Mouse (Mus musculus) embryo, embryonic 11.5 days (tissue): ENCODE data around the gene Swap70.
A peak's percentile ranks its signal among the peaks of the same experiment; 100 is the strongest.

Experiments used
- DNase-seq: peaks from one replicate; pipeline ENCODE4 v3.0.0-alpha.2; 2012; ENCODE audit warnings: low read depth, low spot score

Gene Swap70

DNA sequence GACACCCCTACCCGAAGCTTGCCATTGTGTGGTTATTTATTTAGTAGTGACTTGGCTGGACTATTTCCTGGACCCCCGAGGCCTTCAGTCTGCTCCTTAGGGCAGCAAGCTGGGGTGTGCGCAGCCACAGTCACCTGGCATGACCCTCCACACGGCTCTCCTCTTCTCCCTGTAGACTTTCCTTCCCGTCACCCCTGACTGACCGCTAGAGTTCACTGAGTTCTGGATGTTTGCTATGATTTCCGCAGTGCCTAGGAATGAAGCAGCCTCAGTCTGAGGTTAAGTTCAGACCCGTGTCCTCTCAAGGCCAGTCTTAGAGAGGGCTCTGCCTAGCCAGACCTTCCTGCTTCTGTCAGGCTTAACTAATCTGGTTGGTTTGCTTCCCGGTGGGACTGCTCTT, 50.3 kb downstream of the Swap70 start:
- DNase-seq = no peak

DNA sequence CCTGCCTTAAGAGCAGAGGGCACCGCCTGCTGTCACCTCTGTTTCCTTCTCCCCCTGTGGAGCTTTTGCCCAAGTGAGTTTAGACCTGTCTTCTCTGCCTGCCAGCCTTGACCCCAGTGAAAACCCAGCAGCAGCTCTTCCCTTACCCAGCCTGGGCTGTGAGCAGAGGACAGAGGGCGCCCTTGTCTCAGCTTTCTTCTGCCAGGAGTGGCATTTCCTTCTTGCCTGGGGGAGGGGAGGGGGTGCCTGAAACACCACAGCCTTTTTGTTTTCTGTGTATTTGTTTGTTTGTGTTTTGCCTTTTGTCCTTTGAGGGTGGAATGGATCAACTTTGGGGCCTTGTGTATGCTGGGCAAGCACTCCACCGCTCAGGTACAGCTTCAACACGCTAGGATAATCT, 50.9 kb downstream of the Swap70 start:
- DNase-seq = no peak

DNA sequence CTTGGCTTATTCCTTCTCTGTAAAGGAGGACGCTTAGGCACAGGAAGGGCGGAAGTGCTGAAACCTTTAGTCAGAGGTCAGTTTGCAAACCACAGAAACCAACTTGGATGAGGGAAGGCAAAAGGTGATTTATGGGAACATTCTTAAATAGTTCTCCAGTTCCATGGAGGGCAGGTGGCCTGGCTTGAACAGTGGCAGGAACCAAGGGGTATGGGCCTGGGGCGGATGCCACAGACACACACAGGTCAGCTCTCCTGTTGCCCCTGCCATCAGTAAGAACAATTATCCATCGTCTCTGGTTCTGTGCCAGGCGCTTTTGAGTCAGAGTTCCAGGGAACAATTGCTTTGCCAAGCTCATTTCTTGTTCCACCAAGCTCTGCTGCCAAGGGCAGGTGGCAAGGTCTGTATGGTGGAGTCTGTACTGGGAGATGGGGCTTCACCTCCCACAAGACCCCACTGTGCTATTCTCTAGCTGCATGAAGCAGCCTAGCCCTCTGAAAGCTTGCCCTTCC, 56.3 kb downstream of the Swap70 start:
- DNase-seq = no peak

DNA sequence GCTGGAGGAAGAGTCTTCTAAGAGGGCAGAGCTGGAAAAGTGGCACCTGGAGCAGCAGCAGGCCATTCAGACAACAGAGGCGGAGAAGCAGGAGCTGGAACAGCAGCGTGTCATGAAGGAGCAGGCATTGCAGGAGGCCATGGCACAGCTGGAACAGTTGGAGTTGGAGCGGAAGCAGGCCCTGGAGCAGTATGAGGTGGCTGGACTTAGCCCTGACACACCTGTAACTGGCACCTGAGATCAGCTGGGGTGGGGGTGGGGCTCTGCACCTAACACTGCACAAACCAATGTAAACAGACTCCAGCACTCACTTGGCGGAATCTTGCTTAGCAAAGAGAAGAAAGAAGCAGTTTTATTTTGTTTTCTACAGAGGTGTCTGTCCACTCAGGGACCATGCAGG, 57.7 kb downstream of the Swap70 start:
- no peak for DNase-seq

DNA sequence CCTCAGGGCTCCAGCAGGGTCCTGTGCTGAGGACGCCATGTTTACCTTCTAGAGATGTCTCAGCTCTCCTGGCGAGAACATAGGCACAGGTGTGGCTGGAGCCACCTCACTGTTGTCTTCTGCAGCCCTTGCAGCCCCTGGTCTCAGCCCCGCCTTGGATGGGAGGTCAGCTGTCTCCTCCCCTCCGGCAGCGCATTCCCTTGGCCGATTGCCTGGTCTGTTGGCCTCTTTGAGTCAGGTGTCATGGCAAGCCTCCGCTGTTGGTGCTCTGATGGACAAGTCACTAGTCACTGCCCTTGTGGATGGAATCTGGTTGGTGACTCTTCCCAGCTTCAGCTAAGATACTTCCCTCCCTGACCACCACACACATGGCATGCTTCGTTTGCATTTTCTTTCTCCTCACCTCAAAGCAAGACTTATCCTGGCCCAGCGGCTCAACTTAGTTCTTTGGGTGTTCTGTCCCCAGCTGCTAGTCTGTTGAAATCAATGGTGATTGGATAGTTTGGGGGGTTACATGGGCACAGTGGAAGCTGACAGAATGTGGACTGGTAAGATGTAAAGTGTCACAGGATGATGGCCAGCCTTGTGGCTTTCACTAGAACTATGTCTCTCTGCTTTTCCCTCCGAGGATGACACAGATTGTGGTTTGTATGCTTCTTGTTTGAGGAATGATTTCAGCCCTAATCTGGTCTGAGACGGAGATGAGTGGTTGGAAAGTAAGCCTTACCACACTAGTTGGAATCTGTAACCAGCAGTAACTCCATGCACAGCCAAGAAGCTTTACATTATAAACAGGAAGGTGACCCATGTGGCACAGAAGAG, 60.1 kb downstream of the Swap70 start:
- DNase-seq = no peak

DNA sequence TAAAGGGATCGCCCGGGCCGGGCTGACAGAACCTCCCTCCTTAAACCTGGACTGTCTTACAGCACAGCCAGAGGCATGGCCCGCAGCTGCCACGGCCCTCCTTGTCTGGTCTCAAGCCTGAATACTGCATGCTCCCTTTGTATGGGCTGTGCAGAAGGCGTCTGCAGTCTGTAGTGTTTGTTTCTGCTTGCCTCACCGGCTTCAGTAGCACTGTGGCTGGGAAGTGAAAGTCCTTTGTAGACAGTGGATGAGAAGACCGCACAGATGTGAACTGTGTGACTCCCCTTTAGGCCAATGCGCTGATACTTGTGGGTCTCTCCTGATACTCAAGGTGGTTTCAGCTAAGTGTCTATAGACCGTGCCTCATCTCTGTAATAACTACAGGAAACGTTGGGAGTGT, 61.3 kb downstream of the Swap70 start:
- DNase-seq = no peak

DNA sequence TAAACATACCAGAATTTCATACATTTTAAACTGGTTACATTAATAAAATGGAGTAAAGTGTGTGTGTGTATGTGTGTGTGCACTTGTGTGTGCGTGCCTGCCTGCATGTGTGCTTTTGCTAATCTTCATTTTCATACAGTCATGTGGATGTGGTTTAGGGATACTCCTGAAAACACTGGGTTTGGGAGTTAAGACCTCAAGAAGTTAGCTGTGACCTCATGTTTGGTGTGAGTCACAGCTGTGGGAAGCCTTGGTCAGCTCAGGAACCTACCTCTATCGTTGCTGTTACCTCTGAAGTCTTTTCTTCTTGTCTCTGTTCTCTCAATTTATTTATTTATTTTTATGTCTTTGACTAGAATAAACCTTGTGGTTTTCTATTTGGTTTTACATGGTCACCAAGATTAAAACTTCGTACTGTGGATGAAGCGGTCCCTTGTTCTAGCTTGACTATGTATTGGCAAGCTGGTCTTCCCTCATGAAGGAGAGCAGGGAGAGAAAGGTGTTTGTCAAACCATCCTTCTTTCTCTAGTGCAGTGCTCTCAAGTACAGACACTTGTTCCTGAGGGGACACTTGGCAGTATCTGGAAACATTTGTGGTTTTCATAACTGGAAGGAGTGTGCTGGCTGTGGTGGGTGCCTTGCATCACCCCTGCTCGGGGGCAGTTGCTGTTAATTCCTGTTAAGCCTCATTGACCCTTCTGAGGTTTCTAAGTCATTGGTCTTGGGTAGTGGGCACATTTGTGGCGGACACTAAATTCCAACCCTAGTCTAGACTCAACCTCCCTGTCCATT, 62.2 kb downstream of the Swap70 start:
- no peak for DNase-seq

DNA sequence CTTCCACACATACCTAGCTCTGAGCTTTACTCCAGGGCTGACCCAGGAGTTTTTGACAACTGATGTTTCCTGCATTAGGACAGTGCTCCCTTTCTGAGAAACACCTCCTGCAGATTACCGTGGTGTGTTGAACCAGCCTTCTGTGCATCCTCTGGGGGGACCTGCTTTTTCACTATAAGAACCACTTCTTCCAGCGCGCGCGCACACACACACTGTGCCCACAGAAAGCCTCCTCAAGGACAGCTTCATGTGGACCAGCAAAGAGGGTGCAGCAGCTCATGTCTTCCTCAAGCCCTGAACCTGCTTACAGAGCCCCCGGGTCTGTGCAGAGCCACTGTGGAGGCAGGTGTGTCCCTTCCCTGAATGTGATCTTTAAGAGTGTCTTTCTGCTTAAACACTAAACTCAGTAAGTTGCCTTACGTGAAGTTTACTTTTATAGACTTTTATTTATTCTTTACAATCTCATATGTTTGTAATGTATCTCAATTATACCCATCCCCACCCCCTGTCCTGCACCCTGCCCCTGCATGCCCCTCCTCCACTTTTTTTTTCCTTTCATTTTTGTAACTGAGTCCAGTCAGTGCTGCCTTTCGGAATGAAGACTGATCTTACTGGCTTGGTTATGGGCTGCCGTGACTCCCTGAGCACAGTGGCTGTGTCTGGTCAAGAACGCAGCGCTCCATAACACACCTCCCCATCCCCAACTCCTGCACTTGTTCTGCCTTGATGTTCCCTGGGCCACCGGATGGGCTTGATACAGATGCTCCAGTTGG, 63.8 kb downstream of the Swap70 start:
- DNase-seq = no peak

DNA sequence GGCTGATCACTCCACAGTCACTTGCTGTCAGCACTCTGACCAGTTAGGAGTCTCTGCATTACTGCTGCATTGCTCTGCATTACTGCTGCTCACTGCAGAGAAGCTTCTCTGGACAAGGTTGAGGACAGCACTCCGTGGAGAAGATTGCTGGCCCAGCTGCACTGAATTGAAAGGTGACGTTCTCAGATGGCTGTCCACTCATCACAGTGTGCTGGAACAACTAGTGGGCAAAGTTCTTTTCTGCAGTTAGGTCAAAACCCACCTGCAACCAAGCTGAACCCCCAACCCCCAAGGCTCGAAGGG, 64.3 kb downstream of the Swap70 start:
- no peak for DNase-seq

DNA sequence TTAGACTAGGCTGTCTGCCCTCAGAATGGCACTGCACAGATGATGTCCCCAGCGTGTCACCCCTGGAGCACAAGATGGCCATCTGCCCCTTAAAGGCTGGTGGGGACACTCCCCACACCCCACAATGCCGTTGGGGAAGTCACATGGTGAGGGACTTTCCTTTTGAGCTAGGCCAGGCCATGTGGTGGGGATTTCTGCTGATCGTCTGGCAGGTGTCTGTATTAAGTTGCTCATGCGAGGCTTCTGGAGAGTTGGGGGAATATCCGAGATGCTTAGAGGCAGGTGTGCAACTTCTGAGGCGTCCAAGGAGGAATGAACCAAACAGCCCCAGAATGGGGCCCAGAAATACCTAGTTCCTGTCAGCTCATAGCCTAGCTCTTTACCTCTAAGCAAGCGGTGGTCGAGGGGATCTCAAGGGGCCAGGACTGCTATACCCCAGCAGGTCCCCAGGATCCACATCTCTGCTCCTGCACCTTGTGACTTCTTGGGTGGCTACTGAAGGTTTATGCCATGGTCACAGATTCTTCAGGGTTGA, 64.8 kb downstream of the Swap70 start:
- no peak for DNase-seq

DNA sequence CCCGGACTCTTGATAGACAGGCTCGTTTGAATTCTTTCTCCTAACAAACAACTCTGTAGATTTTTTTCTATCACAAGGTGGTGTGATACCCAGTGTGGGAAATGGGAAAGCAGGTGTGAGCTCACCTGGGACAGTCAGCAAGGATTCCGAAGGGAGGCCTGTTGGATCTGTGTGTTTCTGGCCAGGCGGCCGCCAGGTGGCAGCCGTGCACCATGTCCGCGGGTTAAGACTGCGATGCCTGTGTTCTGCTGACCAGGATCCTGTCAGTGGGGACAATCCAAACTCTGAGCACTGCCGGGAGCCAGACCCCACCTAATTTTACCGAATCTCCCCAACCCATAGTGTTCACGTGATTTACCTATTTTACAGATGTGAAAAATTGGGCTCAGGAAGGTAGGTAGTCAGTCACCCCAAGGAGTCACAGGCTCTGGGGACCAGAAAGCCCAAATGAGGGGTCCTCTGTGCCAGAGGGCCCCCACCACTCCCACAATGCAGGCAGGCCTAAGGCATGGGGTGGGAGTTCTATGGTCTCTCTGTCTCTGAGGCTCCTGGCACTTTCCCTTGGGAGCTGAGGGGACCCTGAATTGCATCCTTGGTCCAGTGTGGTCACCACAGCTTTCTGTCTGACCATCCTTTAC, 65.4 kb downstream of the Swap70 start:
- peak; percentile 62 for DNase-seq

DNA sequence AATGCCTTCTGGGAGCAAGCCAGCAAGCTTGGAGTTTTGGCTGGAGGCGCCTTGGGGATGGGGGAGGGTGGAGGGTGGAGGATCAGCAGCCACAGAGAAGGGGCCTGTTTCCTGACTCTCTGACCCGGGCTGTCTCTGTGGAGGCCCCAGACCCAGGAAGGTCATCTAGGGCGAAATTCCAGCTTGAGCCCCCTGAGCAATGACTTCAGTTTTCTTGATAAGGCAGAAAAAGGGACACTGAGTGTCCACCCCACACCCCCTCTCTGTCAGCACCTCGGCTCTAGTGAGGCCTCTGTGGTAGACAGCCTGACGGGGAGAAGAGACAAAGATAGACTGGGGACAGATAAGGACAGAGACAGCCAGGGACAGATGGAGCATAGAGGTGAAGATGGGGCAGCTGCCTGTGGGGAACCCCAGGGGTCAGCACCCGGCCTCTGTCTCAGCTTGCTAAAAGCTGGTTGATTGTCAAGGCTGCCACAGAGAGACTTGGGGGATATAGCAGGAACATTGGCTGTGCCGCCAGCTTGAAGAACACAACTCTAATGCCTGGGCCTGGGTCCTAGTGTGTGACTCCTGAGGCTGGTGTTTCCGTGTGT, 66.1 kb downstream of the Swap70 start:
- DNase-seq = no peak

DNA sequence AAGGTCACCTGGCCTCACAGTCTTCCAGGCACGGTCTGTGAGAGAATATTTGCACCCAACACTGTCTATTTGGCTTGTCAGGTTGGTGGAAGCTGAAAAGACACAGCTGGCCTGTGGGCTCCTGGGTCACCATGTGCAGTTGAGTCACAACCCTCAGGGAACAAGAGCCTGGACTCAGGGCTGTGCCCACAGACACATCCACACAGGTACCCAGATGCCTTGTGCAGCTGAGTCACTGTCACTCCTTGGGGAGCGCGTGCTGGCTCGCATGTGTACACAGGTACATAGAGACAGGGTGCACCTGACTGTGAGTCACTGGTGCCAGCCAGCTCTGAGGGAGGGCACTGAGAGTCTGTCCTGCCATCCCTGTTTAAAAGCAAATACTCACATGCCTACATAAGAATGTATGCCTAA, 66.7 kb downstream of the Swap70 start:
- no peak for DNase-seq

DNA sequence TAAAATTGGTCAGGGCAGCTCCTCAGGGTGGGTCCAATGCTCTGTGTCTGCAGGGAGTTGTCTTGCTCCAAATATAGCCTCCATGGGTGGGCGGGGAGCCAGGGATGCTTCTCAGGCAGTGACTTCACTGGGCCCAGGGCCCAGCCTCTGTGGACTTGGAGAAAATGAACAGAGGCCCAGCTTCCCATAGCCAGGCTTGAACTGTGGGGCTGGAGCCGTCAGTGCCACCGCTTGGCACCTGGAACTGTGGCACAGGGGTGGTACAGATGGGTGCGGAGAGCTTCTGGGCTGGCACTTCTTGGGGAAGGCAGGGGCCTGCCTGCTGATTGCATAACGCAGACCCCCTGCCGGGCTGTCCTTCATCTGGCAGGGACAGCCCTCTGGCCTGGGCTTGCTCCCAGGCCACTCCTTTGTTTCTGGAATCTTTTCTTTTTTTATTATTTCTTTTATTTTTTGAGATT, 67.2 kb downstream of the Swap70 start:
- no peak for DNase-seq

DNA sequence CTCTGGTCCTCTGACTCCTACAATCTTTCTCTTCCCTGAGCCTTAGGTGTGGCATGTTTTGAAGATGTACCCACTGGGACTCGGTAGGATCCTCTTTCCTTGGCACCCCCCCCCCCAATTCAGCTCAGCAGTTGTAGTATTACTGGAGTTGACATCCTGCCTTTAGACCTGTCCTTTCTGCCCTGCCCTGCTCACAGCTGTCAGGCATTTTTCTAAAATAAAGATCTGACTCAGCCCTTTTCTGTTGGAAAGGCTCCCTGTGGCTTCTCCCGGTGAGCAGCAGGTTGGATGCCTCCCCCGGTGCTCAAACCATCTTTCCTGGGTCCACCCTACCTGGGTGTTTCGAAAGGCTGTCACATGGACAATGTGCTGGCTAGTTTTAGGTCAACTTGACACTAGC, 68.1 kb downstream of the Swap70 start:
- no peak for DNase-seq

DNA sequence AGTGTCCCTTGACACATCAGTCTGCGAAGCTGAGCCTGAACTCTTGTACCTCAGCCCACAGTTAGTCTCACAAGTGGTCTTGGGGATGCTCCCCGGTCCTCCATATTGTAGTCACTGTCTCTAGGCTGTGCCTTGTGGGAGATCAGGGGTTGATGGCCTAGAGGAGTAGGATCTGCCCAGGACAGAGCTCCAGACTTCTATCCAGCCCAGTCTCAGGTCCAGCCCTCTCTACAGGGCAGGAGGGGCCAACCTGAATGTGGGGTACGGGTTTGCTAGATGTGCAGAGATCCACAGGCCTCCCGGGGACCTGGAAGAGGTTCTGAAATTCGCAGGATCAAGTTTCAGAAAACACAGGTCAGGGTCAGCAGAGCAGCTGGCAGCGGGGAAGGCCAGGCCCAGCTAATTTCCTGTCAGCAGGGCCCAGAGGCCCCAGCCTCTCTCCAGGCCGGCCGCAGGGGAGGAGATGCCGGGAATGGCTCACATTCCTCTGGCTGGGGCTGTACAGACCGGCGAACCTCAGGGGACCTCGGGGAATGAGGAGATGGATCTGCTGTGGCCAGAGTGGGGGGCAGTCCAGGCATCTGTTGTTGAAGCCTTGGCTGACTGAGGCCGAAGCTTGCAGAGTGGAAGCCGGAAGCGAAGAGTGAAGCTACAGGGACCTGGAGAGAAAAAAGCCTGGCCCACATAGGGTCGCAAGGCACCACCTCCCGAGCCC, 75.5 kb downstream of the Swap70 start:
- DNase-seq = peak; percentile 61

DNA sequence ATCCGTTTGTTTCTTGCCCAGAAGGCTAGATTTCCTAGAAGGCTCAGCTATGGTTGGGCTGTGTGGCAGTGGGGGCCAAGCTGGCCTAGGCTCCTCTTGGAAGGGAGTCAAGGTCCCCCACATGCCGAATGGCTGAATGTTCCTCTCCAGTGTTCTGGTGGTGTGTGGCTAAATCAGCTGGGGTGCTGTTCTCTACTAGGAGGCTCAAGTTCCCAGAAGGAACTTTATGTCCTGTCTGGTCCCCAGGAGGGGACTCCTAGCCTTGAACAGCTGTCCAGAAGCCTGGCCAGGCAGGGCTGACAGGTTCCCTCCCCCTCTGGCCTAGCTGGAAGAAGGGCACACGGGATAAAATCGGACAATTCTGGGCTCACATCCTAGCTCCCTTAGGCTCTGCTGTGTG, 76.1 kb downstream of the Swap70 start:
- DNase-seq = no peak

DNA sequence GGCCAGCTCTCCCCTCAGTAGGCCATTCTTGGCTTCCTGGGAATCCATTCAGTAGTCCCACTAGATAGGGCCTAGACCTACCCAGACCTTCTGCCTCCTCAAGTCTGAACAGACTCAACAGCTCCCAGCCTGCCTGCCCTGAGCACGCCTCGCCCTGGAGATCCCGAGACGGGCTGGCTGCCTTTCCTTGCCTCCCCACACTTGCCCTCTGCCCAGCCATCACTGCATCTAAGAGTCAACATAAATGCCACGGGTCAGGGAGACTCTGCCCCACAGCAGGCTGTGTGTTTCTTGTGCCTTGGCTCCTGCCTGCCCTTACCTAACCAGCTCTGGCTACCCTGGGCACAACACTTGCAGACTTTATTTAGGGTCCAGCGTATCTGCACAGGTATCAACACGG, 76.6 kb downstream of the Swap70 start:
- no peak for DNase-seq

DNA sequence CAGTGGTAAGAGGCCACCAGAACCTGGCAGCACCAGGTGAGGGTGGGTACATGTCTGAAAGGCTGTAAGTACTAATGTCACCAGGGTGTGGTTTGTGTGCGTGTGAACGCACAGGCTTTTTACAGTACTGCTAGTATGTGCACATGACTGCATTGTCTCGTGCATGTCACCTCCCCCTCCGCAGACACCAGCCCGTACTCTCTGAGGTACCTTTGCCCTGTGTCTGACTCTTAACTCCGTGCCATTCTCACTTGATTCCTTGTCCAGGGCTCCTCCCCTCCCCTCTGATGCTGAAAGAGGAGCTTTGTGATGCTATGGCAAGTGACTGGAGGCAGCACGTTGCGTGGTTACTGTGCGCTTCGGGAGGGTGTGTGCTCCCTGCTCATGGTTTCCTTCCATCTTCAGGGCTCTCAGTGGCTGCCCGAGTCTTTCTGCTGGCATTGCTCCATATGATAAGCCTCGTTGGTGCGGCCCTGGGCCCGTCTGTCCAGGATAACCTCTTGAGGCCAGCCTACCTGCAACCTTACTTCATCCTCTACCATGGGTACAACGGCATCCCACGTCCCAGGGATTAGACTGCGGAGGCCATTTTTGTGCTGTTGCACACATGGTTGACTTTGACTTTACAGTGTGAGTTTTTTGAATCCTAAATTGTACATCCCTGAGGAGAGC, 77.4 kb downstream of the Swap70 start:
- no peak for DNase-seq

DNA sequence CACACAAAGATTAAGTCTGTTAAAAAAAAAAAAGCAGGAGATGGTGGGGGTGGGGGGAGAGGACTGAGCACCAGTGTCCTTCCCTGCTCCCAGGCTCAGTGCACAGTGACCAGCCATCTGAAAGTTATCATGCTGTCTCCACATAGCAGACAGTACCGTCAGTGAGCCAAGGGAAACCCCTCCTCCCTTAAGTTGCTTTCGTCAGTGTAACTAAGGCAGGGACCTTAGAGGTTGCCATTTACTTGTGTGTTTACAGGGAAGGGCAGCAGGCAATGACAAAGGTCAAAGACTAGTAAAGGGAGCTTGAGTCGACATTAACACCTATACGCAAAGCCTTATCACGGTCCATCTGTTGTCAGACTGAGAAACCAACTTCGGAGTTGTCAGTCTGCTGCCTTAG, 81.4 kb downstream of the Swap70 start:
- no peak for DNase-seq
